Mouse (Mus musculus): Measurements from ENCODE around the gene Wfdc3.

The Wfdc3 gene

DNA sequence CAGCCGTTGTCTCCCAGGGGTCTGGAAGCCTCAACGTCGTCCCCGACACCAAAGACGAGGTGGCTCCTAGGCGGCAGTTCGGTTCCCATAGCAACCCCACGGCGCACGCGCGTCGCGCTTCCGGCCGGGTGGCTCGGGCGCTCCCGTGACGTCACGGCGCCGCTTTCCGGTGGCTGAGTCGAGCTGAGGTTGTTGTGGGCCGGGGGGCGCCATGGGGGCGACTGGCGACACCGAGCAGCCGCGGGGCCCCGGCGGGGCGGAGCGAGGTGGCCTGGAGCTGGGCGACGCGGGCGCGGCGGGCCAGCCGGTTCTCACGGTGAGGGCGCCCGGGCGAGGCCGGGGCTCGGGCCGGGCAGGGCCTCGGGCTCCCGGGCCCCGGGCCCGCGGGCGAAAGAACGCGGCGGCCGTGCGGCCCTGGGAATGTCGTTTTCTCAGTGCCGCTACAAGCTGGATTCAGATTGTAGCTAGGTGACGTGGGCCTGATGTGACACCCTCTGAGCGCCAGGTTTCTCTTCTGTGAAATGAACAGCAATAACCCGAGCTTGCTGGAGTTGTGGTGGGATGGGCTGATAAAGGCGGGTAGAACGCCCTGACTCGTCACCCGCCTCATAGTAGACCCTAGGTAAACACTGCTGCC, at the start of gene Wfdc3, which contains the start of gene Dnttip1:
TSS of gene Wfdc3 (minus strand) at position 89 of the 637 bp plus-strand sequence.
TSS of gene Dnttip1 (plus strand) at position 141 of the 637 bp plus-strand sequence.
- peak; percentile 89 to 92 for DNase-seq (ENCODE audit: low spot score in 2 of 2)

DNA sequence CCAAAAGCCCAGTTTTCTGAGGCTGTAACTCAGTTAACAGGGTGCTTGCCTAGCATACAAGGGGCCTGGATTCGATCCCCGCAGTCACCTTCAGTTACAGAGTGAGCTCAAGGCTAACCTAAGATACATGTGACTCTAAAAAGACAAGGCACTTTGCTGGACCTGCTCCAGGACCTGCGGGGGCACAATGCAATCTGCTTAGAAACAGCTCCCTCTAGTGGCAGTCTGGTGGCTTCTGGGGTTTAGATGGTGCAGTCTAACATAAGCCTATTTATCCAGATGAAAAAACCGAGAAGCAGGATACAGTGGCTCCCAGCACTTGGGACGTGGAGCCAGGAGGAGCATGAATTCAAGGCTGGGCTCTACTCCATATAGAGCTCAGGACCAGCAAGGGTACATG, 48.6 kb upstream of the Wfdc3 start:
- DNase-seq (ENCODE audit: low spot score in 2 of 2), result peak; percentile 68 to 76

- no peak for DNase-seq (ENCODE audit: low spot score in 2 of 2)
These were observed 48.0 kb upstream of the Wfdc3 start for GRCm38 (mm10) chr2:164793772-164794171.

GRCm38 (mm10) chr2:164793236-164793635, 47.5 kb upstream of the Wfdc3 start:
- DNase-seq (ENCODE audit: low spot score in 2 of 2), result peak; percentile 48 to 55

GRCm38 (mm10) chr2:164792400-164793190, 46.9 kb upstream of the Wfdc3 start:
- DNase-seq (ENCODE audit: low spot score in 2 of 2), result no peak

DNA sequence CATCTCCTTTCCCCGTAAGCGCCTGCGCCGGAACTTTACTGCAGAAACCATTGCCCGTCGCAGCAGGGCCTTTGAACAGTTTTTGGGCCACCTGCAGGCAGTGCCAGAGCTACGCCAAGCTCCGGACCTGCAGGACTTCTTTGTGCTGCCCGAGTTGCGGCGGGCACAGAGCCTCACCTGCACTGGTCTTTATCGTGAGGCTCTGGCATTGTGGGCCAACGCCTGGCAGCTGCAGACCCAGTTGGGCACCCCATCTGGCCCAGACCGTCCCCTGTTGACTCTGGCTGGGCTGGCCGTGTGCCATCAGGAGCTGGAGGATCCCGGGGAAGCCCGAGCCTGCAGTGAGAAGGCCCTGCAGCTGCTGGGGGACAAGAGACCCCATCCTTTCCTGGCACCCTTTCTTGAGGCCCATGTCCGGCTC, 46.1 kb upstream of the Wfdc3 start:
- DNase-seq (ENCODE audit: low spot score in 2 of 2), result no peak

- DNase-seq (ENCODE audit: low spot score in 2 of 2), result no peak
These were observed 44.7 kb upstream of the Wfdc3 start for GRCm38 (mm10) chr2:164790451-164790850.

GRCm38 (mm10) chr2:164788411-164788810, 42.7 kb upstream of the Wfdc3 start:
- DNase-seq (ENCODE audit: low spot score in 2 of 2), result no peak

GRCm38 (mm10) chr2:164787779-164788178, 42.0 kb upstream of the Wfdc3 start:
- no peak for DNase-seq (ENCODE audit: low spot score in 2 of 2)

DNA sequence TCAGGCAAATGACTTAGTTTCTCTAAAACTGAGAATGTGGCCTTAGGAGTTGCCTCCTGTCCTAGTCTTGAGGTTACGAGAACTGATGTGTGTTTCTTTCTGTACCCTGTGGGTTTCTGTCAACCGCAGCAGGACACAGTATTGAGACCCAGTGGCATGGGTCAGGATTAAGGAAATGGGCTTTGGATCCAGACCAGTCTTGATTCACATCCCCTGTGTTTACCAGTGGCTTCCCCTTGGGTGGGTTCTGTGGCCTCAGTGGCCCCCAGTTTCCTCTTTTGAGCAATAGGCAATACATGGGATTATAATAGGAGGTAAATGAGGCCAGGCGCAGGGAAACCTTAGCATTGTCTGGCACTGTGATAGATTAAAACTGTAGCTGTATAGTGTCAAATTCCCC, 41.3 kb upstream of the Wfdc3 start:
- no peak for DNase-seq (ENCODE audit: low spot score in 2 of 2)

DNA sequence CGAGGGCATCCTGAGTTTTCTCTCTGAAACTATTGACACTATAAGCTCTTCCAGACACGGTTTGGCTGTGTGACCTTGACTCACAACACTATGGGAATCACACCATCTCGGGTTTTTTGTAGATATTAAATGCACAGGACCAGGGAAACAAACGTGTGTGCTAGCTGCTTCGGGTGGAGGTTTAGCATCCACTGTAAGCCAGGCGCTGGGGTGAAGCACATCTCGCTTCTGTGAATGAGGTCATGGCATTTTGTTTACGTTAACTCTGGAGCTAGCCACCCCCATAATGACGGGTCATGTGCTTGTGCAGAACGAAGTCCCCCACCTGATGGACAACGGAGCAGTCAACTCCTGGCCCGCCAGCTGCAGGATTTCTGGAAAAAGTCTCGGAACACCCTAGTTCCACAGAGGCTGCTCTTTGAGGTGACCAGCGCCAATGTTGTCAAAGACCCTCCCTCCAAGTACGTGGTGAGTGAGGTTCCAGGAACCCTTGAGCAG, 40.7 kb upstream of the Wfdc3 start:
- peak in 1 of 2 experiments; percentile 31 for DNase-seq (ENCODE audit: low spot score in 2 of 2)

DNA sequence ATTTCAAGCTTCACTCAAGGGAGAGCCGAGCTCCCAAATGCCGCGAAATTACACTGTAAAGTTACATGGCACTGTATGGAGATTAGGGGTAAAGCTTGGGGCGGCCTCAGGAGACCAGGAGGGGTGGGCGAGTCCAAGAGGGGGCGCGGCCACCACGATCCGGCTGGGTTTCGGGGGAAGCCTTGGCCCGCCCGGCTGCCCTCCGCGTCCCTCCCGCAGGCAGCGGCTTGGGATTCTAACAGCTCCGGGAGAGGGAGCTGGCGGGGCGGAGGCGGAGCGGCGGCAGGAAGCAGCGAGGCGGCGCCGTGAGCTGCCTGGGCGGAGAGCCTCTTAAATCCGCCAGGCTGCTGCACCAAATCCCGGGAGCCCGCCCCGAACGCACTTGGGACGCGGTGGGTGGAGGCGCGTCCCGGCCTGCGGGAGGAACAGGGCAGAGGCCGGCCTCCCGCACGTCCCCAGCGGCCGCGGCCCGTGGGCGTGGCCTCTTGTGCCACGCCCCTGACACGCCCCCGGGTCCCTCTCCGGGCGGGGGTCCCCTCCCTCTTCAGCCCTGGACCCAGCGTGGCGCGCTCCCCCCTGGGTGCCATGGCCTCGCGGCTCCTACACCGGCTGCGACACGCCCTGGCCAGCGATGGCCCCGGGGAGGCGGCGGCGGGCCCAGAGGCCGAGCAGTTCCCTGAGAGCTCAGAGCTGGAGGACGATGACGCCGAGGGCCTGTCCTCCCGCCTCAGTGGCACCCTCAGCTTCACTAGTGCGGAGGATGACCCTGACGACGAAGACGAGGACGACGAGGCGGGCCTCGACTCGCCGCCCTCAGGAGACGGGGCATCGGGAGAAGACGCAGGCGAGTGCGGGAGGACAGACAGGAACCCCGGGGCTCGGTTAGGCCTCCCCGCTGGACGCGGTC, 40.0 kb upstream of the Wfdc3 start, which contains the start of gene Snx21:
TSS of gene Snx21 (plus strand) at position 343 of the 907 bp plus-strand sequence.
- DNase-seq (ENCODE audit: low spot score in 2 of 2), result peak; percentile 63 to 73

- DNase-seq (ENCODE audit: low spot score in 2 of 2), result no peak
These were observed 39.2 kb upstream of the Wfdc3 start for GRCm38 (mm10) chr2:164784869-164785420.

DNA sequence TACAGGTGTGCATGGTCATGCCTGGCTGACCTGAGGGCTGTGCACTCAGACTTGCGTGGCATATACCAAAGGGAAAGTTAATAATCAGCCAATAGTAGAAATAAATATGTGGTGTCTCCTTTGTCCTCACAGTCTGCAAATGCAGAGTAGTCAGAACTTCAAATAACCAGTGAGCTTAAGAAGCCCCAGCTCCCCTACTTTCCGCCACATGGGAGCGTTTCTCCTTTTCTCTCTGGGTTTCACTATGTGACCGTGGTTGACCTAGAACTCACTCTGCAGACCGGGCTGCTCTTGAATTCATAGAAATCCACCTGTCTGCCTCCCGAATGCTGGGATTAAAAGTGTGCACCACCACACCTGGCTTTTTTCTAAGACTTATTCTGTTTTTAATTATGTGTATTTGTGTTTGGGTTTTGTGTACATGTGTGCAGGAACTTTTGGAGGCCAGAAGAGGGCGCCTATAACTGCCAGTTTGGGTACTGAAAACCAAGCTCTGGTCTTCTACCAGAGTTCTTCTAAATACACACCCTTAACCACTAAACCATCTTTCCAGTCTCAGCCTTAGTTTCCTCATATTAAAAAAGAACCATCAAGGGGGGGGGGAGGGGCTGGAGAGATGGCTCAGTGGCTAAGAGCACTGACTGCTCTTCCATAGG, 38.3 kb upstream of the Wfdc3 start:
- DNase-seq (ENCODE audit: low spot score in 2 of 2), result no peak

- DNase-seq (ENCODE audit: low spot score in 2 of 2), result no peak
These were observed 36.1 kb upstream of the Wfdc3 start for GRCm38 (mm10) chr2:164781876-164782275.

GRCm38 (mm10) chr2:164779481-164780086, 33.9 kb upstream of the Wfdc3 start, which contains the start of gene Tnnc2:
Gene Tnnc2, minus strand, starts transcription at chr2:164779967.
- no peak for DNase-seq (ENCODE audit: low spot score in 2 of 2)

GRCm38 (mm10) chr2:164778809-164779208, 33.1 kb upstream of the Wfdc3 start:
- no peak for DNase-seq (ENCODE audit: low spot score in 2 of 2)

DNA sequence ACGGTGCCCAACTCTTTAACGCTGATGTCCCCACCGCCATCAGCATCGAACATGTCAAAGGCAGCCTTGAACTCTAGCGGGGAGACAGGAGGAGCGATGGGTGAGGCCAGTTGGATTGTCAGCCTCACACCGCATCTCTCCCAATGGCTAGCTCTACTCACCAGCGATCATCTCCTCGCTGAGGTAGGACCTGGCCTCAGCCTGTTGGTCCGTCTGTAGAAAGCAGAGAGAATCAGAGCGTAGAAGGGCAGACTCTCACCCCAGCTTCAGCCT, 32.2 kb upstream of the Wfdc3 start:
- no peak for DNase-seq (ENCODE audit: low spot score in 2 of 2)

- no peak for DNase-seq (ENCODE audit: low spot score in 2 of 2)
These were observed 31.7 kb upstream of the Wfdc3 start for GRCm38 (mm10) chr2:164777246-164778014.

- no peak for DNase-seq (ENCODE audit: low spot score in 2 of 2)
These were observed 31.1 kb upstream of the Wfdc3 start for GRCm38 (mm10) chr2:164776801-164777200.

Measured in frontal cortex, postnatal 25 days (tissue).